Mouse (Mus musculus) megakaryocyte progenitor cell, adult 5-6 weeks (primary cell): ENCODE data around the gene 1190002N15Rik. TPM values are rescaled to one million over a fixed set of nuclear protein-coding genes. Genes with fewer than 3 reads are reported as not detected.

Source experiments
- ATAC-seq: replicated peaks from 2 replicates; pipeline ENCODE4 v1.8.0; 2016; ENCODE audit warnings: mild to moderate bottlenecking, moderate TSS enrichment, inconsistent platforms; ENCODE audit not compliant: poor library complexity
- total RNA-seq, 2 experiments: library from RNA; stranded (forward) in 1 of 2; stranded (reverse) in 1 of 2; fragments of 157-497, 149-512 nt in 1 of 2; fragments of 200-1000 nt in 1 of 2; gene quantifications; 2 replicates each; pipeline versions ENCODE4 v1.2.3 to v1.2.4; 2015 to 2017

Gene 1190002N15Rik
- total RNA-seq (2015) (24.0 and 24.6 TPM in 2 replicates), total RNA-seq (2017) (19.4 and 21.0 TPM in 2 replicates)

GRCm38 (mm10) chr9:94537970-94538822 is at the start of gene 1190002N15Rik:
Gene 1190002N15Rik (minus strand): TSS chr9:94538081.
- peak; percentile 61 for ATAC-seq

DNA sequence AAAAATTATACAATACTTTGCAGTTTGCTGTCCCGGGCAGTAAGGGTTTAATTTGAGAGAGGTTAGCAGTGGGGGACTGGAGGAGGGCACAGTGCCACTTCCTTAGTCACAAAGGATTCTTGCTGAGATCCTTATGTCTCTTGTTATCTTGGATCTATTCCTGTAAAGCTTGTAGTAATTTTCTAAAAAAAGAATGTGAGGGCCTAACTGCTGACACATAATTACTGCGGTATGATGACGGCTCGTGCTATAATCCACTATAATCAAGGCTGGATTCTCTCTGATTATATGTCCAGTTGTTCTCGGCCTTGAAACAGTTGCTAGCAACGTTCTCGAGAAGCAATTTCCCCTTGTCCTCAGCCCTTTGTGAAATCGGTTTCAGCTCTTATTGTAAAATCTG is 44.4 kb upstream of the 1190002N15Rik start:
- no peak for ATAC-seq

DNA sequence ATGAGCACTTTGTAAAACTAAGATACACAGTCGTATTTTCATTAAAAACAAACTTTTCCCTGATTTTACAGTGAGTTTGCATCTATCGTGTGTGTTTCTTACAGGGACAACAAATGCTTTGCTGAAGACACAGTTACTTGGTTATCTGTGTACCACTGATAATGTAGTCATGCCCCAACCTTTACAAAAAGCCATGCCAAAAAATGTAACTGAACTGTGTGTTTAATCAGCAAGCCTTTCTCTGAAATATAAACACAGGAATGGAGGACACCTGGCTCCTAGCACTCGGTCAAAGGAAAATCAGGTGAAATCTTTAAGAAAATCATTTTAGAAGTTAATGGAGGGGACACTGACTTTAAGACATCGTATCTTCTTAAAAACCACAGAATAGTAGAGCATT is 43.8 kb upstream of the 1190002N15Rik start:
- peak; percentile 72 for ATAC-seq

- ATAC-seq, result no peak
These were observed 42.3 kb upstream of the 1190002N15Rik start for GRCm38 (mm10) chr9:94580071-94580737.

GRCm38 (mm10) chr9:94571802-94572201 is 33.9 kb upstream of the 1190002N15Rik start:
- ATAC-seq, result no peak

- no peak for ATAC-seq
These were observed 30.5 kb upstream of the 1190002N15Rik start for GRCm38 (mm10) chr9:94568386-94568785.

DNA sequence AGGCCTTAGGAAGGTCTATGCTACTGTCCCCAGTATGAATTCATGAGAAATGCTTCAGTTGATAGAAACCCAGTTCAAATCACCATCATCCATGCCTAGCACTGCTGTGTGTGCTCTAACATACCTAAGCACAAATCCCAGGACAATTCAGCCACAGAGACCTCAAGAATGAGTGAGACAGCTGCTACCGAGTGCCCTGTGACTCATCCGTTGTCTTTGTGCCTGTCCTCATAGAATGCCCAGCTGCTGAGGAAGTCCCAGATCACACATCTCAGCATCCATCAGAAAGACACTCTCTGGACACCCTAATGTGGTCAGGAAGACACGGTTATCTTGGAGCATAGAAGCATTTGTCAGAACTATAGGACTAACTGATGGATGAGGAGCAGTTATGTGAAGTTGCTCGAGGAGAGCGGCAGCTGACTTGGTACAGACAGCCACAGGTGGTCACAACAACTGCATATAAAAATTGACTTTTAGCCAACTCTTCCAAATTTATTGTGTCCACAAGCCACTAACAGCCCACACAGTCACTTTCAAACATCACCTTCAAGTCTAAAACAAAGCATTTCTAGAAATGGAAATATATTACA is 29.9 kb upstream of the 1190002N15Rik start:
- ATAC-seq, result no peak

DNA sequence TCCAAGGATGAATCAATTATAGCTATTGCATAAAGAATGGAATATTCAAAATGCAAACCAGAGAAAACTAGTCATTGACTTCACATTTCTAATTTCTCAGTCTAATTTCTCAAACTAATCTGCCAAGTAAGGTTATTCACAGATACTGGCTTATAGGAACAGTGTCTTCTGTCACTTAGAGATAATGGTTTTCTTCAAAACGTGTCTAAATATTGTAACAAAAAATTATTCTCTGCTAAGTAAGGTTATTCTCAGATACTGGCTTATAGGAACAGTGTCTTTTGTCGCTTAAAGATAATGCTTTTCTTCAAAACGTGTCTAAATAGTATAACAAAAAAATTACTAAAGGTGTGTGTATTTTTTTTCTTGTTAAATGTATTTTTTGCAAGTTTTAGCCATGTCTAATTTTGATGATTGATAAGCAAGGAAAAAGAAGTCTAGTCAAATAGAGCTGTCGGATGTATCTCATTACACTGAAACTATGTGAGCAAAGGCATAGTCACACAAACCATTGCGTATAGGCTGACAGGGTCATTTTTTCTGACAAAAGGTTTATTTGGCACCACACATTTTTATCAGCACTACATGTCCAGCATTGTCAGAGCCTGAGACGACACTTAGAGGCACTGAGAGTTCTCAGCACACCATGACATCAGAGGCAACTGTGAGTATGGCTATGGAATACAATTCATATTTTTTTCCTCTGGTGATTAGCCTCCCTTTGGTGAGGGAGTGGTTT is 19.1 kb upstream of the 1190002N15Rik start:
- peak; percentile 66 for ATAC-seq

- ATAC-seq, result peak; percentile 79
These were observed 18.4 kb upstream of the 1190002N15Rik start for GRCm38 (mm10) chr9:94556249-94556648.

- no peak for ATAC-seq
These were observed 12.7 kb upstream of the 1190002N15Rik start for GRCm38 (mm10) chr9:94550493-94551095.

- no peak for ATAC-seq
These were observed 6.0 kb upstream of the 1190002N15Rik start for GRCm38 (mm10) chr9:94543881-94544280.

DNA sequence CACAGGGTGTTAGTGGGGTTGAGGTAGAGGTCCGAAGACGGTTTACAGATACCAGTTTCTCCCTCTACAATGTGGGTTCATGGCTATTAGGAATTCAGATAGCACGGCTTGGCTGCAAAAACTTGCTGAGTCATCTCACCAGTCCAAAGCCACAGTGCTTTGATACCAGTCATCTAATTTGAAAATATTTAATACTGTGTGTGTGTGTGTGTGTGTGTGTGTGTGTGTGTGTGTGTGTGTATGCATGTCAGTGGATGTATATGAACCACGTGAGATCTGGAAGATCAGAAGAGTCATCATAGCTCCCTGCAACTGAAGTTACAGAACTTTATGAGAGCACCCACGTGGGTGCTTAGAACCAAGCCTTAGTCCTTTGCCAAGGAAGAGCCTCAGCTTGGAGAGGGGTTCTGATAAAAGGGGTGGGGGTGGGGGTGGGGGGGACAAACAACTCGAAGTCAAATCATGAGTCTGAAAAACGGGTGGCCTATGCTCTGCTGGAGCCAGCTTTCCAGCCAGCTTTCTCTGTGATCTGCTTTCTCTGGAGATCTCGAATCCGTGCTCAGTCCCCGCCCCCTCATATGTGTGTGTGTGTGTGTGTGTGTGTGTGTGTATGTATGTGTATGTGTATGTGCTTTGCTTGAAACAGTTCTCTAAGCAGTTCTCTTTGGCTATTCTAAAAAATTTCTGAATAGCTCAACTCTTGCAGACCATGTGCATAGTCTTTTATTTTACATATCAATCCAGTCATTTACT is 2.6 kb upstream of the 1190002N15Rik start:
- peak; percentile 10 for ATAC-seq

GRCm38 (mm10) chr9:94539346-94539865 is 1.5 kb upstream of the 1190002N15Rik start:
- no peak for ATAC-seq

DNA sequence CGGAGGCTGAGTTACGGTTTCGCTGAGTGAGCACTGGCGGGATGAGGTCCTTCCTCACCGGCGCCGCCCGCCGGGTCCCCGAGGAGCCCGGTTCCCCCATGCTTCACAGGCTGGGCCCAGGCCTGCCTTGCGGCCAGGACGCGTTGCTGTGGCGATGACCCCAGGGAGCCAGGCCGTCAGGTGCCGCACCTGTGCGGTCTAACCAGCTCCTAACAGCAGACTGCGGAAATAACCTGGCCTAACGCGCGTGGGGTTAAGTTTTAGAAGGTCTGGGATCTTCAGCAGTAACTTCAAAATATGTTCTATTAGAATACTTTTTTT is 902 bp upstream of the 1190002N15Rik start:
- ATAC-seq, result no peak

DNA sequence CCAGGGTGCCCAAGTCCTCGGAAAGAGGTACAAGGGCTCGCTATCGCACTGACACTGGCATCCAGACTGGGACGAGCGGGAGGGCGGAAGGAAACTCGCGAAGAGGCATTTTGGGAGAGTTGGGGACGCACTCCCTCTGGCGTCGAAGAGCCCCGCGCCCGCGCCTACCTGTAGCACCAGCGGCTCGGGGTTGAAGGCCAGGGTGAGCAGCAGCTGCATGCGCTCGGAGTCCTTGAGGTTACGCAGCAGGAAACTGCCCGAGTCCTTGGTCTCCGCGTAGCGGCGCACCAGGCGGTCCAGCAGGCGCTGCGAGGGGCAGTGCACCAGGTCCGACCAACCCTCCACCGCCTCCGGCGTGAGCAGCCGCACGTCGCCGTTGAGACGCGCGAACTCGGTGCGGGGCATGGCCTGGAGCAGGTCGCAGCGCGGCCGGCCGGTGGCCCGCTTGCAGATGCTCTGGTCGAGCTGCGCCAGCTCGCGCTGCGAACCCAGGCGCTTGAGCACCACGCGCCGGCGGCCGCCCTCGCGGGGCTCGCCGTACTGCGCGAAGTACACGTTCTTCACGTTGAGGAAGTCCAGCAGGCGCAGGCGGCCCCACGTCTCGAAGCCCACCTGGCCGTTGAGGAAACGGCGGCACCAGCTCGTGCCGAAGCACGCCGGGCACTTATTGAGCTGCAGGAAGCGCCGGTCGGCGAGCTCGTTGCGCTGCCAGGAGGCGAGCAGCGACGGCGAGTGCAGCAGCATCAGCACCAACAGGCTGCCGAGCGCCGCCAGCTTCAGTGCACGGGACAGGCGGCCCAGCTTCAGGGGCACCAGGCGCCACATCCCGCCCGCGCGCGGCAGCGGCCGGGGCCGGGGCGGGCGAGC is 597 bp downstream of the 1190002N15Rik start:
- peak; percentile 9 for ATAC-seq

DNA sequence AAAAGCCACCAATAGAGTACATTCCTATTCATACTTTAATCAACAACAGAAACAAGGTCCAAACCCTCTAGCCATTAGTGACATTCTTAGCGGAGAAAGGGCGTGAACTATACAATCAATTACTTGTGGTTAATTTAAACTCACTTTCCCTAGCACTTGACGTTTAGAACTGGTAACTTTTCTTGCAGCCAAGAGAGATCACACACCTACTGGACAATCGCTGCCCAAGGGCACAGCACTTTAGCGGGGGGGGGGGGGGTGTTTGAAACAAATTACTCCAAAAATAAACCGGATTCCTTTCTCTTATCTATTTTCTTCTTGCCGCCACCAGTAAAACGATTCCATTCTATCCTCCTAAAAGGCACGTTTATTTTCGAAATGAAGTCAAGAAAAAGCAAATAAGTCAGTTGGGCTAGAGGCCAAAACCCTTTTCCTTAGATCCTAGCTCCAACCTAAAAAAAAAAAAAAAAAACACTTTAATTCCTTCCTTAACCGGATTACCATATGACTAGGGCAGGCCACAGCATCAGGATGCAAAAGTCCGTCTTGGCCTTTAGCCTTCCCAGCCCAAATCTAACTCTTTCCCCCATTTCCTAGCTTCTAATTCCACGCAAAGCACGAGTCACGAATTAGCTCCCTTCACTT is 1.5 kb downstream of the 1190002N15Rik start:
- ATAC-seq, result no peak

DNA sequence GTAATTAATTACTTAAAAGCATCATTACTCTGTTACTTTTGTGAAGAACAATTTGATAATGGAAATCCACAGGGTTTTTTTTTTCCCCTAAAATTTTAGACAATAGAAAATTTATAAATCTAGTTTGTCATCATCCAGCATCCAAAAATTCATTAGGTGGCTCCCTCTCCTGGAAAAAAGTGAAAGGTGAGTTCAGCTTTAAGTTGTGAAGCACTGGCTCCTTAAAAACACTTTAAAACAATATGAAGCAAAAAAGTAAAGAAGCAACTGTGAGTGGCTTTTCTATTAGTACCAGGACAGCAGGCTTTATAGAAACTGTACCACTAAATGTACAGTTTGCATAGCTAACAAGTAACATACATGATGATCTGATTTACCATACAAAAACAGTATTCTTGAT is 3.1 kb downstream of the 1190002N15Rik start:
- no peak for ATAC-seq

DNA sequence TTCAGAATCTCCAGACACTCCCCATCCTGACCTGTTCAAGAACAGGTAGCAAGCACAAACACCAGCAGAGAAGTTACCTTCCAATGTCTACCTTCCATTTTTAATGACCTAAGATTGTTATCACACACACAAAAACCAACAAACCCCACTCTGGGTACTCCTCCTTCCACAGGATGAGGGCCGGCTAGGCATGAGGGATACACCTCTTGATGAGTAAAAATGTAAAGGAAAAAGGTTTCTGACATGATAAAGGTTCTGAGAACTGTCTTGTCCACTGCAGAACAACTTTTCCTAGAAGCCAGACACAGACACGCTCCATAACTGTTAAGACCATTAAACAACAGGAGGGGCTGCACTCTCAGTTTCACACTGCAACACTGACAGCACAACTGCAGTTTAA is 3.7 kb downstream of the 1190002N15Rik start:
- ATAC-seq, result no peak
